Mouse (Mus musculus) liver, adult 2 months (tissue): ENCODE results near the gene Bet1l.

ENCODE experiments used
- CTCF ChIP-seq: fragments of 200-500 bp; IDR thresholded peaks from 2 replicates; pipeline ENCODE4 v1.5.1; 2011; ENCODE audit warnings: low read depth, low read length, control low read depth
- POLR2A ChIP-seq: fragments of 200-500 bp; IDR thresholded peaks from 2 replicates; pipeline ENCODE4 v1.6.1; 2011; ENCODE audit warnings: low read length, control low read depth; ENCODE audit not compliant: insufficient read depth; ENCODE audit errors: extremely low read depth

DNA sequence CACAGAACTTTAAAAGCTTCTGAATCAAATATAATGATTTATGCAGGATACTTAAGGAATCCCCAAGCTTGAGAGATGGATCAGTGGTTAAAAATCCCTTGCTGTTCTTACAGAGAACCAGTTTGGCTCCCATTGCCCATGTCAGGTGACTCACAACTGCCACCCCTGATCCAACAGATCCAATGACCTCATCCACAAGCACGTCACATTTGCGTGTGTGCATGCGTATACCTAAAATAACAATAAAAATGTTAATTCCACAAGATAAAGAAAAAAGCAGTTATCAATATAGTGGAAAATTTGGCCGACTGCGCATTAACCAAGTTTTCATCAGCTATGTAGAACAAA is 36.1 kb downstream of the Bet1l start:
- TF ChIP-seq CTCF (no peak), POLR2A (no peak)
